Mouse (Mus musculus) adrenal gland, postnatal 14 days (tissue): ENCODE data around the gene Gata5. TPM values are rescaled to one million over a fixed set of nuclear protein-coding genes. Genes with fewer than 3 reads are reported as not detected.

Source experiments
- DNase-seq: peaks from one replicate; pipeline ENCODE4 v3.0.0; 2021; ENCODE audit warnings: mixed read lengths
- long read RNA-seq, 2 experiments: library from polyadenylated mRNA; stranded (forward); transcript quantifications; one replicate each; pipeline ENCODE4 v2.0.0; 2021
- total RNA-seq: library from RNA; stranded (reverse); gene quantifications from 2 replicates; pipeline ENCODE4 v1.2.3, GENCODE M21; 2021

Gene Gata5
- total RNA-seq: 0.15 and 0.26 TPM in 2 replicates
- long read RNA-seq, experiment 1: 0 reads
- long read RNA-seq, experiment 2, partial matches to known transcripts: 0 of 1 reads
- long read RNA-seq, experiment 2, other reads (novel, unspliced or antisense): 0 of 1 reads

- peak; percentile 31 for DNase-seq
These were observed at the start of gene Gata5 for GRCm38 (mm10) chr2:180334551-180334986. Gene Gata5, minus strand, starts transcription at chr2:180334699.

GRCm38 (mm10) chr2:180376730-180377129, 42.2 kb upstream of the Gata5 start:
- DNase-seq: no peak

- peak; percentile 63 for DNase-seq
These were observed 38.8 kb upstream of the Gata5 start for GRCm38 (mm10) chr2:180373256-180373655.

GRCm38 (mm10) chr2:180368359-180368758, 33.9 kb upstream of the Gata5 start:
- no peak for DNase-seq

- no peak for DNase-seq
These were observed 32.9 kb upstream of the Gata5 start for GRCm38 (mm10) chr2:180367350-180367749.

- DNase-seq: no peak
These were observed 28.9 kb upstream of the Gata5 start for GRCm38 (mm10) chr2:180363434-180363720.

GRCm38 (mm10) chr2:180362585-180363433, 28.3 kb upstream of the Gata5 start:
- no peak for DNase-seq

- DNase-seq: peak; percentile 51
These were observed 24.6 kb upstream of the Gata5 start for GRCm38 (mm10) chr2:180359062-180359461.

GRCm38 (mm10) chr2:180353338-180353737, 18.8 kb upstream of the Gata5 start:
- peak; percentile 65 for DNase-seq

- peak; percentile 59 for DNase-seq
These were observed 16.2 kb upstream of the Gata5 start for GRCm38 (mm10) chr2:180350700-180351099.

GRCm38 (mm10) chr2:180346820-180347497, 12.5 kb upstream of the Gata5 start:
- DNase-seq: peak; percentile 89

GRCm38 (mm10) chr2:180343092-180343491, 8.6 kb upstream of the Gata5 start:
- no peak for DNase-seq

- peak; percentile 33 for DNase-seq
These were observed 7.7 kb upstream of the Gata5 start for GRCm38 (mm10) chr2:180342189-180342588.

- DNase-seq: no peak
These were observed 6.7 kb upstream of the Gata5 start for GRCm38 (mm10) chr2:180341229-180341628.

- DNase-seq: no peak
These were observed 5.4 kb upstream of the Gata5 start for GRCm38 (mm10) chr2:180339886-180340285.

- peak; percentile 18 for DNase-seq
These were observed 535 bp downstream of the Gata5 start for GRCm38 (mm10) chr2:180333778-180334550.

GRCm38 (mm10) chr2:180329466-180329865, 5.0 kb downstream of the Gata5 start:
- no peak for DNase-seq

GRCm38 (mm10) chr2:180322674-180323355, 11.7 kb downstream of the Gata5 start:
- no peak for DNase-seq

GRCm38 (mm10) chr2:180320216-180320615, 14.3 kb downstream of the Gata5 start:
- no peak for DNase-seq

- no peak for DNase-seq
These were observed 16.9 kb downstream of the Gata5 start for GRCm38 (mm10) chr2:180317591-180317990.

- DNase-seq: no peak
These were observed 20.2 kb downstream of the Gata5 start for GRCm38 (mm10) chr2:180314292-180314691.

- no peak for DNase-seq
These were observed 23.4 kb downstream of the Gata5 start for GRCm38 (mm10) chr2:180311147-180311546.
